Mouse (Mus musculus) intestine, embryonic 15.5 days (tissue): ENCODE data around the gene Ltbp2. TPM values are rescaled to one million over a fixed set of nuclear protein-coding genes. Genes with fewer than 3 reads are reported as not detected.

ENCODE experiments used
- polyA plus RNA-seq: library from polyadenylated mRNA; unstranded; fragments of >200 nt; fragmentation: Nextera tagmentation; extraction: Ambion mirVana; gene quantifications from 2 replicates; pipeline ENCODE4 v1.2.1, GENCODE M21; 2015

The Ltbp2 gene
- polyA plus RNA-seq, 1 experiment from 2014 or later: 0.75 TPM

Other genes starting within 250 kb of the Ltbp2 start
- not detected in 2 replicates for gene Vrtn, start 235.5 kb downstream of the Ltbp2 start, polyA plus RNA-seq
- 0.10 and 0.15 TPM in 2 replicates for gene Syndig1l, start 177.7 kb downstream of the Ltbp2 start, polyA plus RNA-seq
- 76.7 and 77.9 TPM in 2 replicates for gene Npc2, start 103.4 kb downstream of the Ltbp2 start, polyA plus RNA-seq
- gene Isca2, start 103.3 kb downstream of the Ltbp2 start, polyA plus RNA-seq: 124 and 134 TPM in 2 replicates
- 134 and 141 TPM in 2 replicates for gene Fcf1, start 94.4 kb upstream of the Ltbp2 start, polyA plus RNA-seq
- gene Arel1, start 94.4 kb upstream of the Ltbp2 start, polyA plus RNA-seq: 8.7 and 9.3 TPM in 2 replicates
- 22.1 and 22.6 TPM in 2 replicates for gene Ylpm1, start 119.8 kb upstream of the Ltbp2 start, polyA plus RNA-seq
- 1.9 and 2.1 TPM in 2 replicates for gene Prox2, start 234.2 kb upstream of the Ltbp2 start, polyA plus RNA-seq
- gene Dlst, start 234.3 kb upstream of the Ltbp2 start, polyA plus RNA-seq: 117 and 125 TPM in 2 replicates